Mouse (Mus musculus): ENCODE results near the gene Nipal4. TPM values are rescaled to one million over a fixed set of nuclear protein-coding genes. Genes with fewer than 3 reads are reported as not detected.

The Nipal4 gene
- polyA plus RNA-seq, 1 experiment from 2014 or later: 0.11 TPM

GRCm38 (mm10) chr11:46131022-46131986 is 35.0 kb downstream of the Nipal4 start:
- Histone ChIP-seq H3K4me1 (replicated peaks; ENCODE audit: control insufficient read depth, insufficient read depth, low read length) (no peaks in the 10 kb centered on the region), H3K9ac (replicated peaks; ENCODE audit: low read depth, low read length) (no peak overlapping the region), H3K27me3 (replicated peaks; ENCODE audit: control insufficient read depth, insufficient read depth, low read length) (no peaks in the 10 kb centered on the region), H3K4me2 (ENCODE audit: low read length) (no peak overlapping the region), H3K27ac (ENCODE audit: low read length) (no peak overlapping the region), H3K4me3 (replicated peaks; ENCODE audit: low read length) (no peak overlapping the region), H3K36me3 (ENCODE audit: control insufficient read depth, insufficient read depth) (peaks cover 10% of the 10 kb centered on the region), H3K9me3 (ENCODE audit: control insufficient read depth, low read length) (no peaks in the 10 kb centered on the region)
- ATAC-seq: no peak
- WGBS: 94% methylated on average over 17 of the region's 17 CpGs

DNA sequence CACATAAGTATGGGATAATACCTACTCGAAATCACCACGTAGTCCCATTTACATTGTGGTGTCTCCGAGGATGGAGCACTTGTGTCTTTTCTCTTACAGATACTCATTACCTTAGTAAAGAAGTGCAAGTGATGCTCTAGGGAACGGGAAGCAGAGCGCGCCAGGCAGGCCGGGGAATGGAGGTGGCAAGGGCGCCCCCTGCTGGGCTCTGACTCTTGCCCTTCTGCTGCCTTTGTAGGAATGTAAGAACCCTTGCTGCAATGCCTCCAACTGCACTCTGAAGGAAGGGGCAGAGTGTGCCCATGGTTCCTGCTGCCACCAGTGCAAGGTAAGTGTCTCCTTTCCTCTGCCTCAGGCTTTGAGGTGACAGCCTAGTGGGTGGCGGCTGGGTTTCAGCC is 37.8 kb downstream of the Nipal4 start:
- peaks cover 10% of the 10 kb centered on the region for H3K36me3 ChIP-seq (ENCODE audit: control insufficient read depth, insufficient read depth)
- no peak overlapping the region for H3K4me3 ChIP-seq (replicated peaks; ENCODE audit: low read length)
- H3K4me1 ChIP-seq (replicated peaks; ENCODE audit: control insufficient read depth, insufficient read depth, low read length): no peaks in the 10 kb centered on the region
- WGBS: 72% methylated on average over 9 of the region's 9 CpGs
- no peaks in the 10 kb centered on the region for H3K9me3 ChIP-seq (ENCODE audit: control insufficient read depth, low read length)
- ATAC-seq: no peak
- no peaks in the 10 kb centered on the region for H3K27me3 ChIP-seq (replicated peaks; ENCODE audit: control insufficient read depth, insufficient read depth, low read length)
- no peak overlapping the region for H3K9ac ChIP-seq (replicated peaks; ENCODE audit: low read depth, low read length)
- no peak overlapping the region for H3K27ac ChIP-seq (ENCODE audit: low read length)
- H3K4me2 ChIP-seq (ENCODE audit: low read length): no peak overlapping the region

DNA sequence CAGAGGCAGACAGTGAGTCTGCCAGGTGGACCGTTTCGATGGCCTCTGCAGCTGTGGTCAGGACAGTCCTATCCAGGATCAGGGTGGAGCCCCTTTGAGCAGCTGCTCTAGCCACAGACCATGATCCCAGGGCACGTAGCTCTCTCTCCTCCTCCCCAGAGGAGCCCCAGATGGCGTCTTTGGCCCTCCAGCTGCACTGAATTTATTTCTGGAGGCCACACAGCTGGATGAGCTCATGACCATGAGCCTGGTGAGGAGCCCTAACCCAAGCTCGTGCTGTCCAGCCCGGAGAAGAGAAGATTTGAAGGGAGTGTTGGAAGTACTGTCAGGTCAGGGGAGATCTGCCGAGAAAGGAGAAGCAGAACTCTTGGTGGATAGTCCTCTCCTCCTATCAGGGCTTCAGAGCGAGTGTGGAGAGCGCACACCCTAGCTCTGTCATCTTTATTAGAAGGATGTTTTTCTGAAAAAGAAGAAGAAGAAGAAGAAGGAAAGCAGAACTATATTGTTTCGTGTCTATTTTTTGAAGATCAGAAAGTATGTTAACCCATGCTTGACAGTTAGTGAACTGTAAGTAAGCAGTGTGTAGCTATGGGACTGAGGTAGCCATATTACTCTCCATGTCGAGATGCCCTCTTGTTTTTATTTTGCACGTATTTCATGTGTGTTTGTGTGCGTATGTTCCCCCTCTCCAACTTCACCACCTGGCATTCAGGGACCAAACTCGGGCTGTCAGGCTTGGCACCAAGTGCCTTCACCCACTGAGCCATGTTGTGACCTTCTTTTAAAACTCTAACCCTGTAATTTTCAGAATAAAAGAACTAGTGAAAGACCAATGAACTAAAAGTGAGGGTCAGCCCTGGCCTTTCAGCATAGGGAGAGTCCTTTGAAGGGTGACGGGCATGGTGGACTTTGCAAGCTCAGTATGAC is 38.4 kb downstream of the Nipal4 start:
- Histone ChIP-seq H3K27me3 (replicated peaks; ENCODE audit: control insufficient read depth, insufficient read depth, low read length) (no peaks in the 10 kb centered on the region), H3K27ac (ENCODE audit: low read length) (no peak overlapping the region), H3K9me3 (ENCODE audit: control insufficient read depth, low read length) (no peaks in the 10 kb centered on the region), H3K4me3 (replicated peaks; ENCODE audit: low read length) (no peak overlapping the region), H3K4me1 (replicated peaks; ENCODE audit: control insufficient read depth, insufficient read depth, low read length) (no peaks in the 10 kb centered on the region), H3K36me3 (ENCODE audit: control insufficient read depth, insufficient read depth) (peaks cover 12% of the 10 kb centered on the region), H3K4me2 (ENCODE audit: low read length) (no peak overlapping the region), H3K9ac (replicated peaks; ENCODE audit: low read depth, low read length) (no peak overlapping the region)
- no peak for ATAC-seq
- WGBS: 86% methylated on average over 15 of the region's 15 CpGs

DNA sequence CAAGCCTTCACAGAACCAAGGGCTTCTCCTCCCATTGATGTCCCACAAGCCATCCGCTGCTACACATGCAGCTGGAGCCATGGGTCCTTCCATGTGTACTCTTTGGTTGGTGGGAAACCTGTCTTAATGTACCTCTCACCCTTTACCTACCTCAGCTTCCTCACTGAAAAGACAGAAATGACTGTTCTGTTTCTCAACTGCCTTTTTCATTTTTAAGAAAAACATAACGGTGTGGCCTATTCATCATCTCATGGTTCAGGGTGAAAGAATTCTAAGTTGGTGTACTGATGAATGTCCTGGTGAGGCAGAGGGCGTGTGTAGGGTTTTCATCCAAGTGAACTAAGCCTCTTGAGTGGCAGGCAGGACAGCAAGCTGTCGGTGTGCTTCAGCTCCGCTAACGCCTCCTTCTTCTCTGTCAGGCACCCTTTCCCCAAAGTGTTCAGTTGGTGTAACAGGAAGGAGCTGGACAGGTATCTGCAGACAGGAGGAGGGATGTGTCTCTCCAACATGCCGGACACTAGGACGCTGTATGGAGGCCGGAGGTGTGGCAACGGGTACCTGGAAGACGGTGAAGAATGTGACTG is 39.4 kb downstream of the Nipal4 start:
- H3K4me1 ChIP-seq (replicated peaks; ENCODE audit: control insufficient read depth, insufficient read depth, low read length): no peaks in the 10 kb centered on the region

GRCm38 (mm10) chr11:46126317-46126716 is 40.0 kb downstream of the Nipal4 start:
- 94% methylated on average over 7 of the region's 7 CpGs for WGBS
- Histone ChIP-seq H3K27me3 (replicated peaks; ENCODE audit: control insufficient read depth, insufficient read depth, low read length) (no peaks in the 10 kb centered on the region), H3K27ac (ENCODE audit: low read length) (no peak overlapping the region), H3K36me3 (ENCODE audit: control insufficient read depth, insufficient read depth) (peaks cover 9% of the 10 kb centered on the region), H3K9ac (replicated peaks; ENCODE audit: low read depth, low read length) (no peak overlapping the region), H3K4me2 (ENCODE audit: low read length) (no peak overlapping the region), H3K4me1 (replicated peaks; ENCODE audit: control insufficient read depth, insufficient read depth, low read length) (no peaks in the 10 kb centered on the region), H3K9me3 (ENCODE audit: control insufficient read depth, low read length) (no peaks in the 10 kb centered on the region), H3K4me3 (replicated peaks; ENCODE audit: low read length) (no peak overlapping the region)
- no peak for ATAC-seq

More for the DNA sequence above, 39.4 kb downstream of the Nipal4 start:
- no peaks in the 10 kb centered on the region for H3K9me3 ChIP-seq (ENCODE audit: control insufficient read depth, low read length)
- no peak overlapping the region for H3K4me3 ChIP-seq (replicated peaks; ENCODE audit: low read length)
- WGBS: 94% methylated on average over 11 of the region's 11 CpGs
- H3K36me3 ChIP-seq (ENCODE audit: control insufficient read depth, insufficient read depth): peaks cover 12% of the 10 kb centered on the region
- H3K27me3 ChIP-seq (replicated peaks; ENCODE audit: control insufficient read depth, insufficient read depth, low read length): no peaks in the 10 kb centered on the region
- no peak overlapping the region for H3K27ac ChIP-seq (ENCODE audit: low read length)
- H3K9ac ChIP-seq (replicated peaks; ENCODE audit: low read depth, low read length): no peak overlapping the region
- no peak overlapping the region for H3K4me2 ChIP-seq (ENCODE audit: low read length)
- no peak for ATAC-seq

GRCm38 (mm10) chr11:46125835-46126229 is 40.5 kb downstream of the Nipal4 start:
- Histone ChIP-seq H3K27me3 (replicated peaks; ENCODE audit: control insufficient read depth, insufficient read depth, low read length) (no peaks in the 10 kb centered on the region), H3K27ac (ENCODE audit: low read length) (no peak overlapping the region), H3K36me3 (ENCODE audit: control insufficient read depth, insufficient read depth) (peaks cover 9% of the 10 kb centered on the region), H3K4me3 (replicated peaks; ENCODE audit: low read length) (no peak overlapping the region), H3K9ac (replicated peaks; ENCODE audit: low read depth, low read length) (no peak overlapping the region), H3K4me1 (replicated peaks; ENCODE audit: control insufficient read depth, insufficient read depth, low read length) (no peaks in the 10 kb centered on the region), H3K9me3 (ENCODE audit: control insufficient read depth, low read length) (no peaks in the 10 kb centered on the region), H3K4me2 (ENCODE audit: low read length) (no peak overlapping the region)
- WGBS: 91% methylated on average over 7 of the region's 7 CpGs
- ATAC-seq: no peak

DNA sequence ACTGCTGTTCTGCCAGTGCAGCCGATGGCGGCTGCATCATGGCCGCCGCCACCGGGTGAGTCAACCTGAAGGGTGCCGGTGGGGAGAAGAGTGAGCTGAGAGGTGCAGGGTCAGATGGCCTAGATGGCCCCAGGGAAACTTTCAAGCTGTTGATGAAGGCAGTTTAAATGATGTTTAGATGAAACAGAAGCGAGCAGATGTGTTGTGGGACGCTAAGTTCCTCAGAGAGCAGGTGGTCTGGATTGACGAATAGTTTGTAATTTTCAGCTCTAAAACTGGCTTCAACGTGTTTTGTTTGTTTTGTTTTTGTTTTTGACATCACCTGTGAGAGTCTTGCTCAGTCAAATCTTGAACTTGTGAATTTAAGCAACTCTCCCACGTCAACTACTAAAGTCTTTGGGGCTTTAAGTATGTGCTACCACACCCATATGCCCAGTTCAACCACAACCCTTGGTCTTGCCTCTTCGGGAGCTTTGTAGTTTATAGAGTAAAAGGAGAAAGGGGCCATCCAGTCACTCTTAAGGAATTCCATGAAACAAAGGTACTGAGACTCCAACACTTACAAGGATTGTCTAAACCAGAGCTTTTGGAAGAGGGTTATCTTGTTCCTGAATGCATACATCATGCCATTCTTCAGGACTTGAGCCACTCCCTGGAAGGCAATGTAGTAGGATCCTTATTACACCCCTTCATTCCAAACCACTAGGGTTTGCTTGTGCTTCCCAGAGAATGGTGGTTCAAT is 41.0 kb downstream of the Nipal4 start:
- no peak overlapping the region for H3K4me2 ChIP-seq (ENCODE audit: low read length)
- no peaks in the 10 kb centered on the region for H3K4me1 ChIP-seq (replicated peaks; ENCODE audit: control insufficient read depth, insufficient read depth, low read length)
- no peak for ATAC-seq
- no peak overlapping the region for H3K27ac ChIP-seq (ENCODE audit: low read length)
- H3K27me3 ChIP-seq (replicated peaks; ENCODE audit: control insufficient read depth, insufficient read depth, low read length): no peaks in the 10 kb centered on the region
- H3K36me3 ChIP-seq (ENCODE audit: control insufficient read depth, insufficient read depth): peaks cover 8% of the 10 kb centered on the region
- WGBS: 93% methylated on average over 12 of the region's 12 CpGs
- H3K4me3 ChIP-seq (replicated peaks; ENCODE audit: low read length): no peak overlapping the region
- no peaks in the 10 kb centered on the region for H3K9me3 ChIP-seq (ENCODE audit: control insufficient read depth, low read length)
- H3K9ac ChIP-seq (replicated peaks; ENCODE audit: low read depth, low read length): no peak overlapping the region

DNA sequence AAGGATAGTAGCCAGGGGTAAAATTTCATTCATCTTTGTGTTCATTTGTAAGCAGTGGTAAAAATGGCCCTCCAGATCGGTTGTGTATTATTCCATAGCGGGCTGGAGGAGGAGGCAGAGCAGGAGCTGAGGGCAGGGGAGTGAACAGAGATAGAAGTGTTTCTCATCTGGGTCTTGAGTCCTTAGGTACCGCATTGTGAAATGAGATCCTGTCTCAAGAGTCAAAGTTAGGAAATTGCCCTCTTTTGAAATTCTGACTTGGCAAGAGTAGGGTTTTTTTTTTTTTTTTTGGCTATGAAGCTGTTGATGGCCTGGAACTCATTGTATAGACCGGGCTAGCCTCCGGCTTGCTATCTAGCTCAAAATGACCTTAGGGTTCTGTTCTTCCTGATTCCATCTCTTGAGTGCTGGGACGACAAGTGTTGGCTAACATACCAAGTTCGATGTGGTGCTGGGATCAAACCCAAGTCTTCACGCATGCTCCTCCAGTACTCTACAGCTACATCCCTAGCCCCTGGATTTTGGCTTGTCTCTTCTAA is 42.9 kb downstream of the Nipal4 start:
- 90% methylated on average over 8 of the region's 8 CpGs for WGBS
- ATAC-seq: no peak
- H3K4me2 ChIP-seq (ENCODE audit: low read length): no peak overlapping the region
- no peaks in the 10 kb centered on the region for H3K4me1 ChIP-seq (replicated peaks; ENCODE audit: control insufficient read depth, insufficient read depth, low read length)
- H3K9ac ChIP-seq (replicated peaks; ENCODE audit: low read depth, low read length): no peak overlapping the region
- H3K36me3 ChIP-seq (ENCODE audit: control insufficient read depth, insufficient read depth): peaks cover 7% of the 10 kb centered on the region
- H3K27me3 ChIP-seq (replicated peaks; ENCODE audit: control insufficient read depth, insufficient read depth, low read length): no peaks in the 10 kb centered on the region
- H3K27ac ChIP-seq (ENCODE audit: low read length): no peak overlapping the region
- no peak overlapping the region for H3K4me3 ChIP-seq (replicated peaks; ENCODE audit: low read length)
- H3K9me3 ChIP-seq (ENCODE audit: control insufficient read depth, low read length): no peaks in the 10 kb centered on the region

All from forebrain, embryonic 16.5 days (tissue).